Mouse (Mus musculus) ES-E14 (cell line): Measurements from ENCODE around the gene Irf2bpl. TPM values are rescaled to one million over a fixed set of nuclear protein-coding genes. Genes with fewer than 3 reads are reported as not detected.

Experiments used
- DNase-seq: peaks from one replicate; pipeline ENCODE4 v3.0.0-alpha.2; 2013; ENCODE audit warnings: low read depth, low spot score
- H3K27ac ChIP-seq: 2 replicates; pipeline ENCODE4 v1.5.1; 2012; ENCODE audit warnings: low read depth, mild to moderate bottlenecking, low read length, moderate library complexity, mixed read lengths; ENCODE audit not compliant: poor library complexity, insufficient read depth, severe bottlenecking
- H3K36me3 ChIP-seq: 2 replicates; pipeline ENCODE4 v1.6.1; 2012; ENCODE audit warnings: mild to moderate bottlenecking, low read length, moderate library complexity, mixed read lengths; ENCODE audit not compliant: control insufficient read depth, poor library complexity, insufficient read depth, severe bottlenecking
- H3K4me1 ChIP-seq, 2 experiments: fragments of 150-350 bp in 1 of 2; sonication (generic) in 1 of 2; 2 replicates each; pipeline ENCODE4 v1.6.1; 2012; ENCODE audit warnings: low read length in 2 of 2, mild to moderate bottlenecking in 1 of 2, mixed read lengths in 1 of 2; ENCODE audit not compliant: control insufficient read depth in 2 of 2, insufficient read depth in 2 of 2, poor library complexity in 1 of 2
- H3K4me3 ChIP-seq, 2 experiments: fragments of 150-350 bp in 1 of 2; sonication (generic) in 1 of 2; 2 replicates each; pipeline ENCODE4 v1.5.1; 2012; ENCODE audit warnings: low read length in 2 of 2, low read depth in 1 of 2, mild to moderate bottlenecking in 1 of 2, mixed read lengths in 1 of 2; ENCODE audit not compliant: insufficient read depth in 1 of 2, poor library complexity in 1 of 2, severe bottlenecking in 1 of 2
- H3K9ac ChIP-seq: 2 replicates; pipeline ENCODE4 v1.6.1; 2012; ENCODE audit warnings: low read depth, mild to moderate bottlenecking, low read length, mixed read lengths; ENCODE audit not compliant: poor library complexity, insufficient read depth, severe bottlenecking
- H3K9me3 ChIP-seq: fragments of 150-350 bp; sonication (generic); 2 replicates; pipeline ENCODE4 v1.6.1; 2012; ENCODE audit warnings: low read depth, mild to moderate bottlenecking, low read length; ENCODE audit not compliant: control insufficient read depth, insufficient read depth
- CHD2 ChIP-seq: IDR thresholded peaks from 2 replicates; pipeline ENCODE4 v1.6.1; 2014; ENCODE audit warnings: mild to moderate bottlenecking, low read depth, low read length, inconsistent platforms
- HCFC1 ChIP-seq: IDR thresholded peaks from 2 replicates; pipeline ENCODE4 v1.6.1; 2012; ENCODE audit warnings: low read length, inconsistent platforms, borderline replicate concordance; ENCODE audit not compliant: insufficient read depth
- MAFK ChIP-seq: IDR thresholded peaks from 2 replicates; pipeline ENCODE4 v1.6.1; 2014; ENCODE audit warnings: mild to moderate bottlenecking, low read depth, low read length, inconsistent platforms; ENCODE audit not compliant: insufficient read depth
- ZC3H11A ChIP-seq: IDR thresholded peaks from 2 replicates; pipeline ENCODE4 v1.6.1; 2012; ENCODE audit warnings: low read depth, mild to moderate bottlenecking, inconsistent platforms, low read length, borderline replicate concordance
- ZNF384 ChIP-seq: IDR thresholded peaks from 2 replicates; pipeline ENCODE4 v1.6.1; 2012; ENCODE audit warnings: low read depth, low read length, inconsistent platforms
- in situ Hi-C, 2 experiments: fragments of 600-800 bp; cut with MboI; formaldehyde crosslinking; loops; one replicate each; pipeline ENCODE4 v1.15.1; 2025; ENCODE audit warnings: low sequenced_read_pairs in 2 of 2, inconsistent platforms in 1 of 2; ENCODE audit not compliant: unreplicated experiment in 2 of 2
- total RNA-seq: library from RNA; depleted of rRNA; stranded (reverse); fragments of 300-350 nt; gene quantifications from 2 replicates; pipeline ENCODE4 v1.2.3, GENCODE M21; 2012

Gene Irf2bpl
- total RNA-seq, 1 experiment, result 43.2 TPM

DNA sequence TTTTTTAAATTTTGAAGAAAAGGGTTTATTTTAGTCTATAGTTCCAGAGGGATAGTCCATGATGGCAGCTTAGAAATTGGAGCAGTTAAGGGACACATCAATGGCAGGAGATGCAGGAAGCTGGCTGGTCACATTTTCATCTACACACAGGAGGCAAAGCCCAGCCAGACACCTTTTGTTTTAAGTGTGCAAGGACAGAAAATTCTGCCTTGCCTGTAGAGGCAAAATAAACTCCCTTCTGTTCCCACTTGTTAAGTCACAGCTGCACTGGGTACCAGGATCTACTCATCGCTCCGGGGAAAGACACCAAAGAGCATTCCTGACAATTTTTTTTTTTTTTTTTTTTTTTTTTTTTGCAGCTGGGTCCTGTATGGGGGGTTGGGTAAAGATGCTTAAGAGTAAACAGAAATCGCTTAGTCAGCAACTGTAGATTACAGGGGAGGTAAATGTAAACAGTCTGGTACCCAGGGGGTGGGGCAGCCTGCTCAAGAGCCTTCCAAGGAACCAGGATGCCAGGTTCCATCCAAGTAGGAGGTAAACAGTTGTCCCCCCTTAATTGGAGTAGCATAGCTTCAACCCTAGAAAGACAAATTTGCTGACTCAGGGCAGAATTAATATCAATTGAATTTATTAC is 4.4 kb downstream of the Irf2bpl start:
- in situ Hi-C loops, result no loop called here
- no peaks in the 10 kb centered on the region for H3K9me3 ChIP-seq
- TF ChIP-seq CHD2 (no peak), ZNF384 (peak; percentile 92), ZC3H11A (no peak), MAFK (peak; percentile 84)
- peaks cover 22% of the 10 kb centered on the region for H3K36me3 ChIP-seq
- peaks cover 11 to 15% of the 10 kb centered on the region in 2 experiments for H3K4me1 ChIP-seq
- no peak overlapping the region for H3K27ac ChIP-seq
- H3K9ac ChIP-seq, result no peak overlapping the region
- no peak for DNase-seq
- no peak overlapping the region for H3K4me3 ChIP-seq

DNA sequence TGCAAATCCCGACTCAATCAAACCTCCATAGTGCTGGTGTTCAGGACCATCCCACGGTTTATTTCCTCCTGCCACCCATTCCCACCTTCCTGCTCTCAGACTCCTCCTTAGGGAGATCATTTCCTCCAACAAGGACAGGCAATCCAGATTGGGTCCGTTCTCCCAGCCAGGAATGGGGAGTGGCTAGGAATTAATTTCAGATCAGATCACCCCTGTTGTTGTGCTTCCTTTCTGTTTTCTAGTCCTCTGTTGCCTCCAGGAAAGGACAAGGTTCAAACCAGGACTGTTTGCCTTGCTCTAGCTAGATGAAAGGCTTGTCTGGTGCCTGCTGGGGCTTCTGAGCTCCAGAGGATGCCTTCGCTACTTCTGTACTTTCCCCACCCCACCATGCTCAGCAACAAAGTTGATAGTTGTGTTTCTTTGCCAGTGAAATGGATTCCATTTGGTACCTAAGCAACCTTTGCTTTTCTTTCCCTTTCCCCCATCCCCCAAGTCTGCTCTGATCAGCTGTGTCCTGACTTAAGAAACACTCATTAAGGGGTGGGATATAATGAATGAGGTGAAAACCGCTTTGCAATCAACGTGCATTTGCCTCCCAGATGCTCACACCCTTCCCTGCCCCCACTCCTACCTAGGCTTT is 5.0 kb downstream of the Irf2bpl start:
- Histone ChIP-seq H3K27ac (peak overlapping the region; percentile 45; the same call in 1 of the 2 replicates), H3K36me3 (peaks cover 22% of the 10 kb centered on the region), H3K4me3 (no peak overlapping the region), H3K4me1 (peaks cover 11 to 15% of the 10 kb centered on the region in 2 experiments), H3K9me3 (no peaks in the 10 kb centered on the region), H3K9ac (no peak overlapping the region)
- no peak for TF ChIP-seq ZNF384
- TF ChIP-seq ZC3H11A, result no peak
- no peak for TF ChIP-seq CHD2
- TF ChIP-seq MAFK, result no peak
- no peak for TF ChIP-seq HCFC1
- DNase-seq, result no peak
- in situ Hi-C loops, result no loop called here

DNA sequence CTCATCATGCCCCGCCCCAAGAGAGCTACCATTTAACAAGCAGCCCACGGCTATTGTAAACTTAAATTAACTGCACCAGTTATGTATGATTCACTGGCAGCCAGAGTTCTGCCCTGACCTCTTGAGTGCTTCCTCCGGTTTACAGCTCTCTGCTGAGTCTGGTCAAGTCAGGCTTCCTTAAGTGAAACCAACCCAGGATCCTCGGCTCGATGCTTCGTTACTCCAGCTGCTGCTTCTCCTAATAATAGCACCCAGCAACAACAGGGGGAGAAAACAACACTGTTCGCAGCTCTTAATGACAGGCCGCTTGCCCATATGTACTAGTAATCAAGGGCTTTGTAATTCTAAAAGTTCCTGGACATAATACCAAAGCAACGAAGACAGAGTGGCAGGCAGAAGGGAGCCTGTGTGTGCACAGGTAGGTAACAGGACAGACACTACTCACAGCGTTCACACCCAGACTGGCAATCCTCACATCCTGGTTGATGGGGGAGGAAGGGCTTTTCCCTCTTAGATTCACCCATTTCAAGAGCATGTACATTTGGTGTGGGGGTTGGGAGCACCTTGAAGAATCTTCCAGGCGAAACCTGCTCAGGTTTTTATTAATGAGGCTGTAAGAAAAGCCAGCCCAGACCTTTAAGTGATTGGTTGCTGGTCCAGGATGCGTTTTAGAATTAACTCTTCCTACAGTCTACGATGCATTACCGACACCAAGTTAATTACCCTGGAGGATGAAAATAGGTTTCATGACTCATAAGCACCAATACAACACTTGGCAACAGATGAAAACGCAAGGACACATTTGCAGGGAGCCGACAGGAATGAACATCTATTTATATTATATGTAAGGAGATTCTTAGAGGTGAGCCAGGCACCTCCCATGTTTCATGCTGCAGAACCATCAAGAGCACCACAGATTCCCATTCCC is 5.9 kb downstream of the Irf2bpl start:
- Histone ChIP-seq H3K27ac (no peak overlapping the region), H3K9ac (no peak overlapping the region), H3K36me3 (peaks cover 22% of the 10 kb centered on the region), H3K4me1 (peaks cover 11 to 15% of the 10 kb centered on the region in 2 experiments), H3K4me3 (no peak overlapping the region), H3K9me3 (no peaks in the 10 kb centered on the region)
- TF ChIP-seq ZNF384 (no peak), ZC3H11A (no peak), CHD2 (no peak), HCFC1 (no peak), MAFK (no peak)
- in situ Hi-C loops, result no loop called here
- DNase-seq, result no peak

DNA sequence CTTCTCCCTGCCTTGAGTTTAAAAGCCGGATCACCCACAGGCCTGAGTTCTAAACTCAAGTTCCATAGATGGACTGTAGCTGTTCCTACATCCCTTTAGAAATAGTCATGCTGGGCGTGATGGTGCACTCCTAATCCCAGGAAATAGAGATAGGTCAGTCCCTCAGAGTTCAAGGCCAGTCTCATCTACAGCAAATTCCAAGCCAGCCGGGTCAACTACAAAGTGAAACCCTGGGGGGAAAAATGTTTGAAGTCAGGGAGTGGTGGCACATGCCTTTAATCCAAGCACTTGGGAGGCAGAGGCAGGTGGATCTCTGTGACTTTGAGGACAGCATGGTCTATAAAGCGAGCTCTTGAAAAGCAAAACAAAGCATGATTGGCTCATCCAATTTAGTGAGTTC is 7.6 kb downstream of the Irf2bpl start:
- no peak overlapping the region for H3K9ac ChIP-seq
- DNase-seq, result no peak
- peaks cover 15 to 22% of the 10 kb centered on the region in 2 experiments for H3K4me1 ChIP-seq
- H3K9me3 ChIP-seq, result no peaks in the 10 kb centered on the region
- TF ChIP-seq CHD2 (no peak; the same call in 1 of the 2 replicates), MAFK (no peak), HCFC1 (no peak), ZC3H11A (no peak), ZNF384 (no peak)
- H3K4me3 ChIP-seq, result no peak overlapping the region
- H3K27ac ChIP-seq, result no peak overlapping the region
- in situ Hi-C loops, result no loop called here
- peaks cover 5% of the 10 kb centered on the region for H3K36me3 ChIP-seq
